Mouse (Mus musculus) cerebellum, adult 2 months (tissue): ENCODE results near the gene Ypel1. TPM values are rescaled to one million over a fixed set of nuclear protein-coding genes. Genes with fewer than 3 reads are reported as not detected.

Source experiments
- DNase-seq, 2 experiments: peaks; one replicate each; pipeline ENCODE4 v3.0.0; 2021
- H3K27ac ChIP-seq: fragments of 200-500 bp; 2 replicates; pipeline ENCODE4 v1.5.1; 2012; ENCODE audit warnings: low read length, control low read depth, inconsistent platforms; ENCODE audit not compliant: insufficient read depth
- H3K27me3 ChIP-seq: fragments of 200-500 bp; 2 replicates; pipeline ENCODE4 v1.6.1; 2012; ENCODE audit warnings: inconsistent platforms, mild to moderate bottlenecking, low read length, moderate library complexity; ENCODE audit not compliant: control insufficient read depth, insufficient read depth
- H3K4me1 ChIP-seq: fragments of 200-500 bp; 2 replicates; pipeline ENCODE4 v1.6.1; 2011; ENCODE audit warnings: low read length; ENCODE audit not compliant: control insufficient read depth, insufficient read depth
- H3K4me3 ChIP-seq: fragments of 200-500 bp; replicated peaks from 2 replicates; pipeline ENCODE3; 2011; ENCODE audit warnings: mild to moderate bottlenecking, low read depth, low read length, control low read depth; ENCODE audit not compliant: insufficient read depth
- CTCF ChIP-seq: fragments of 200-500 bp; IDR thresholded peaks from 2 replicates; pipeline ENCODE4 v1.5.1; 2011; ENCODE audit warnings: low read depth, mild to moderate bottlenecking, control low read depth, low read length, moderate library complexity, borderline replicate concordance; ENCODE audit not compliant: insufficient read depth
- POLR2A ChIP-seq: fragments of 200-500 bp; IDR thresholded peaks from 2 replicates; pipeline ENCODE4 v1.6.1; 2011; ENCODE audit warnings: low read length, control low read depth, borderline replicate concordance; ENCODE audit not compliant: insufficient read depth
- WGBS: fragments of 180-500 bp; shearing (Covaris S2); methylation state at CpG from one replicate; pipeline ENCODE4 v1.1.7; 2018; 5-methylcytosine and 5-hydroxymethylcytosine counted together
- polyA plus RNA-seq: library from polyadenylated mRNA; depleted of rRNA; stranded (reverse); fragments of >200 nt; gene quantifications from 2 replicates; pipeline ENCODE4 v1.2.3, GENCODE M21; 2012

Ypel1 gene
- polyA plus RNA-seq, 1 experiment: 2.2 TPM

DNA sequence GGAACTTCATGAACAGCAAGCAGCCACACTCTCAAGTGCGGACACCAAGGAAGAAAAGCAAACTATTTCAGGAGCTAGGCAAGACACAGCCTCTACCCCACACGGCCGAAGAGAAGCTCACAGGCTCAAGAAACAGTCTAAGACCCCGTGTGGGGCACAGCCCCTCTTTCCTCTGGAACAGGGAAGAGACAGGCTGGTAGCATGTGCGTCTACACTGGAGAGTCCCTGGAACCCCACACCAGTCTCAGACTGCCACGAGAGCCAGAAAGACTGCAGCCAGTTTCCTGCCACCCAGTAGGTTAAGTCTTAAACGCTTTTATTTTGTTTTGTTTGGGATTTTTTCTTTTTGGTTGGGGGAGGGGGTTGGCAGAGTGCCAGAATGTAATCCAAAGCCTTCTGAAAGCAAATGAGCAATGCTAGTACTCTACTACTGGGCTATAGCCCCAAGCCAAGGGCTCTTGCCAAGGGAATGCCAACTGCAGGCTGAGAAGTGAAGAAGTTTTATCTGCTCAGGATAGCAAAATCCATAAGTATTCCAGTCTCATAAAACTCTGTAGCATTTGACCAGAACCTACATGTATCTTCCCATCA lies 33.2 kb downstream of the Ypel1 start:
- TF ChIP-seq CTCF: no peak
- TF ChIP-seq POLR2A: no peak
- DNase-seq: no peak
- WGBS: 45% methylated on average over 7 of the region's 7 CpGs
- no peaks in the 10 kb centered on the region for H3K27me3 ChIP-seq
- no peak overlapping the region for H3K4me3 ChIP-seq
- H3K27ac ChIP-seq: no peak overlapping the region
- no peaks in the 10 kb centered on the region for H3K4me1 ChIP-seq

DNA sequence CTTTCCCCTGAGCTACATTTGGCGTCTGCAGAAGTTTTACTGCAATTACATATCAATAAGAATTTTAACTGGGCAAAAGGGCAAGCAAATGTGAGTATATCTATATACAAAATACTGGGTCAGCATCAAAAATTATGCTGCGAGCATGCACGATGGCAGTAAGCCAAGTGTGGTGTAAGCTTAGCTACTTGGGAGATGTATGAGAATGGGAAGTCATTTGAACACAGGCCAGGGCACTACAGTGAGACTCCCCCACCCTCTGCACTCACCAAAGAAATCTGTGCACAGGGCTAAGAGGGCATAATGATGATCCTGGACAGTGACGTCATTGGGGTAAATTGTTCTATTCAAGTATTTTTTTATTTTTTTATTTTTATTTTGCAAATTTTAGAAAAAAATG lies 35.1 kb downstream of the Ypel1 start:
- WGBS: 63% methylated on average over 4 of the region's 4 CpGs
- TF ChIP-seq POLR2A (no peak), CTCF (no peak)
- no peak overlapping the region for H3K4me3 ChIP-seq
- no peak for DNase-seq
- H3K4me1 ChIP-seq: no peaks in the 10 kb centered on the region; the same call in 1 of the 2 replicates
- H3K27me3 ChIP-seq: no peaks in the 10 kb centered on the region
- H3K27ac ChIP-seq: no peak overlapping the region

DNA sequence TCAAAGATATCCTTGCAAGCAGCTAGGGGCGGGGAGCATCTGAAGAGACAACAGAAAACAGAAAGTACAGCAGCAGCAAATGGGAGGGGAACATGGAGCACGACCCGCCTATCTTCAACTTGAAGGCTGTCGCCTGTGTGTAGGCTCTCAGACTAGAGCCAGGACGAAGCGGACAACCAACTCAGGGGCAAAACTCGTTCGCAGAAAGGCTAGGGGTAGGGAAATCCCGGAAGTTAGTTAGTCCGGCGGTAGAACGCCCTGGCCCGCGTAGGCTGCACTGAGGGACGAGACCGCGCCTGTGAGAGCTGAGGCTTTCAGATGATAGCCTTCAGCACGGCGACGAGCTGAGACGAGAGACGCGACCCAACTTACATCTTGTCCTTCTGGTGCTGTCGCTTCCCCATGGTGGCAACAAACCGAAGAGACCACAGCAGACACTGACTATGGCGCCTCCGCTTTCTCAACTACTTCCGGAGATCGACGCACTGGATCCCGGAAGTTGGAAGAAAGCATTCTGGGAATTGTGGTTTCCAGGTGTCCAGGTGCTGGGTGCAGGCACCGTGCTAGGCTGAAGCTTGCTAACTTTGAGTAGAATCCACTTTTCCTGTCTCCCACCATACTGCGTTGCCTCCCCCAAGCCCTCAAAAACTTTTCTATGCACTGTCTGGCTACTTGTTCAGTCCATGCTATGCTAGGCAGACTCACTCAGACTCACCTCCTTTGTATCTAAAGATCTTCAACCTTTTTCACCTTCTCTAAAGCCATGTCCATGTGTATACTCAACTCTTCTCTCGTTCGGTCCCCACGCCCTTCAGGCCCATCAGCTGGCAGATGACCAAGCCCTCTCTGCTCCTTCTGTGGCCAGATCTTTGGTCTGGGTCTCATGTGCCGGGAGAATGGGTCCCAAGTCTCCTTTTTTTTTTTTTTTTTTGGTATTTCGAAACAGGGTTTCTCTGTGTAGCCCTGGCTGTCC lies 41.6 kb downstream of the Ypel1 start, which contains the start of gene Ppil2:
Ppil2 (minus strand) TSS at position 487 of the 973 bp plus-strand sequence.
- WGBS: 7% methylated on average over 38 of the region's 38 CpGs
- H3K27me3 ChIP-seq: no peaks in the 10 kb centered on the region
- H3K27ac ChIP-seq: no peak within 1 kb of the TSS
- no peaks in the 10 kb centered on the region; the same call in 1 of the 2 replicates for H3K4me1 ChIP-seq
- DNase-seq: peak; percentile 77 to 80
- peak within 1 kb of the TSS; percentile 66 for H3K4me3 ChIP-seq
- TF ChIP-seq POLR2A (peak; percentile 98; the same call in 1 of the 2 replicates), CTCF (no peak)

- H3K27ac ChIP-seq: no peak overlapping the region
- DNase-seq: no peak
- H3K27me3 ChIP-seq: no peaks in the 10 kb centered on the region
- WGBS: 83% methylated on average over 5 of the region's 5 CpGs
- H3K4me3 ChIP-seq: no peak overlapping the region
- TF ChIP-seq CTCF (no peak), POLR2A (no peak)
- no peaks in the 10 kb centered on the region for H3K4me1 ChIP-seq
Observed at GRCm38 (mm10) chr16:17117309-17117799, 47.9 kb downstream of the Ypel1 start.

DNA sequence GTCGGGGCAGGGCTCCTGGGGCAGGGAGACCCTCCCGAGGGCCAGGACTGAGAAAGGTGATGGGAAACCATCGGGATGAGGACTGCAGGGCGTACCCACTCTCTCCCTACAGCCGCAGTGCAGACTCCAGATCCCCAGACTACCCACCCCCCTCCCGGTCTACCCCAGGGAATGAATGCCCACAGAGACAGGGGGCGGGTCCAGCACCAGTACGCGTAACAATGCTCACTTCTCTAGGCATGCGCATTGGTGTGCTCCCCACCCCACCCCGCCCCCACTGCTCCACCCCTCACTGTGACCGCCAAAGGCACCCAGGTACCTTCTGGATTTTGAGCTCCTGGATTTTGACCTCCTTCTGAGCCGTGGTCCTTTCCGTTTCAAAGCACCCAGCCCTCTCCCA lies 52.1 kb downstream of the Ypel1 start:
- Histone ChIP-seq H3K27ac (no peak overlapping the region), H3K27me3 (no peaks in the 10 kb centered on the region), H3K4me1 (peaks cover 5% of the 10 kb centered on the region; the same call in 1 of the 2 replicates), H3K4me3 (no peak overlapping the region)
- no peak for TF ChIP-seq POLR2A
- no peak for TF ChIP-seq CTCF
- WGBS: 60% methylated on average over 14 of the region's 14 CpGs
- DNase-seq: no peak

GRCm38 (mm10) chr16:17124119-17124870 lies 54.8 kb downstream of the Ypel1 start:
- peak overlapping the region; percentile 29 for H3K4me3 ChIP-seq
- peaks cover 5% of the 10 kb centered on the region; the same call in 1 of the 2 replicates for H3K4me1 ChIP-seq
- H3K27ac ChIP-seq: no peak overlapping the region
- H3K27me3 ChIP-seq: no peaks in the 10 kb centered on the region
- TF ChIP-seq POLR2A: no peak
- TF ChIP-seq CTCF: no peak
- WGBS: 33% methylated on average over 22 of the region's 22 CpGs
- no peak for DNase-seq

GRCm38 (mm10) chr16:17124871-17125520 lies 55.5 kb downstream of the Ypel1 start, which contains the start of gene 2610318N02Rik:
2610318N02Rik (minus strand) TSS chr16:17125167.
- no peaks in the 10 kb centered on the region for H3K27me3 ChIP-seq
- TF ChIP-seq CTCF: no peak
- no peak for TF ChIP-seq POLR2A
- H3K4me1 ChIP-seq: peaks cover 5% of the 10 kb centered on the region; the same call in 1 of the 2 replicates
- no peak within 1 kb of the TSS for H3K27ac ChIP-seq
- H3K4me3 ChIP-seq: peak within 1 kb of the TSS; percentile 29
- peak; percentile 66 to 68 for DNase-seq
- WGBS: 3% methylated on average over 25 of the region's 25 CpGs
